Mouse (Mus musculus) spleen, adult 2 months (tissue): ENCODE measurements around the gene Rps6ka1.

ENCODE experiments used
- CTCF ChIP-seq: fragments of 200-500 bp; IDR thresholded peaks from 2 replicates; pipeline ENCODE4 v1.5.1; 2011; ENCODE audit warnings: mild to moderate bottlenecking, inconsistent platforms; ENCODE audit not compliant: insufficient read depth, insufficient read length, insufficient replicate concordance; ENCODE audit errors: extremely low read depth
- POLR2A ChIP-seq: fragments of 200-500 bp; IDR thresholded peaks from 2 replicates; pipeline ENCODE4 v1.6.1; 2011; ENCODE audit warnings: low read depth, low read length, inconsistent platforms

GRCm38 (mm10) chr4:133820806-133821560 is 66.6 kb downstream of the Rps6ka1 start:
- TF ChIP-seq CTCF (no peak), POLR2A (no peak)
